Mouse (Mus musculus): ENCODE measurements around the gene Nf2.

DNA sequence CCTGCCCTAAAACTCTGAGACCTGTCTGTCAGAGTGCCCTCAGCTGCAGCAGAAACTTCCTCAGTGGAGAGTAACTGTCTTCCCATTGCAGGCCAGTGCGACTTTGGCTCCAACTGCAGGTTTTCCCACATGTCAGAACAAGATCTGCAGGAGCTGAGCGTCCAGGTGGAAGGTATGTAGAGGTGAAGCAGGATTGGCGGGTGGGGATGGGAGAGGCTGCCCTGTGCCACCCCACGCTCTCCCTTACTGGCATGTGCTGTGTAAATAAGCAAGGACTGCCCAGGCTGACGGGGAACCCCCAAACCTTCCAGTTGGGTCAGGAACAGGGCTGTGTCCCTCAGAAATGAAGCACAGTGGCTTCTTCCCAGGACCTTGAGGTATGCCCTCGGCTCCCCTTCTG is 119.2 kb downstream of the Nf2 start:
- TF ChIP-seq CTCF (IDR thresholded peaks at IDR 0.05; ENCODE audit: low read depth) (no peak), EP300 (IDR thresholded peaks at IDR 0.05; ENCODE audit: low read depth) (no peak)
